Mouse (Mus musculus): Measurements from ENCODE around the gene Cdh20.

DNA sequence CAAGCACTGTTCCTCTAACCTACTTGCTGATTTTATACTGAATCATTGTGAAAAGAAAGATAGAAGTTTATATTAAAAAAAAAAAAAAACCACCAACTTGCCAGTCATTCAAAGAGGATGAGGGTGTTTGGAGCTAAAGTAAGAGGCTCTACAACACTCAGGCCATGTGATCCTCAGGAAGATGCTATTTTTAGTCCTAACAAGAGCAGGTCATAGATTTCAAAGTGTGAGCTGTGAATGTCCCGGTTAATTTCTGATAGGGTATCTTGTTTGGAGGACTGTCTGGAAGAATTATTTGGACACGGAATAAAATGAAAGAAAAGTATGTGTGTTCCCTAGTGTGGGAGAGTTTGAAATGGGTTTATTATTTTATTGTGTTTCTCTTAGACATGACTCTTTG is 49.2 kb downstream of the Cdh20 start:
- TF ChIP-seq CTCF (IDR thresholded peaks at IDR 0.05; ENCODE audit: low read depth, low read length) (no peak), POLR2A (IDR thresholded peaks at IDR 0.05; ENCODE audit: borderline replicate concordance, low read depth, low read length) (no peak)
